ENCODE assay signal across 9 mouse cellular contexts in the genomic region with DNA sequence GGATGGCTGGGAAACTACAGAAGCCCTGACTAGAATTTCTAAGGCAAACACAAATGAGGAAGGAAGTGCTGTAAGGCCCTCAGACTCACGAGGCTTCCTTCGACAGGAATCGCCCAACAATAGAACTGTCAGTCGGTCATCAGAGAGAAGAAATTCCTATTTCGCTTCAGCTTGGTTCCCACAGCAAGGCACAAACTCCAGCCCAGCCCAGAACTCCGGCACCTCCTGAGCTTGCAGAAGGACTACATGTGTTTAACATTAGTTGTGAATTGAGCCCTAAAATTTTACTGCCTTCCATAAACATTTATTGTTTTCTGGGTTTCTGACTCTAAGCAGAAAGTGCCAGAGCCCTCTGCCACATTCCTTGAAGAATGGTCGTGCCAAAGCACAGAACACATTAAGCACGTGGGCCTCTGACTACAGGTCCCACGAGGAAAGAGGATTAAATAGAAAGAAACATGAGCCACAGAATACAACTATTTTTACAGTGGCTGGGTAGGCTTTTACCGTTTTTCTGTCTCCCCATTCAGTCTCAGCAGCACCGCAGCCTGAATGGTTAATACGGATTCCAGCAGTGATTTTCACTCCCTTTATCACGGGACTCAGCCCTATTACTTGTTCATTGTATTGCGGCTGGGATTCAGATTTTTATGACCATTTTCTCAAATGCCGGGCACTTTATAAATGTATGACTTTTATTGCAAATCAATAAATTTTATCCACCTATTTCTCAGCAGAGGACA.
DNase-seq lines count a peak whose midpoint lies in the region; ATAC-seq lines count a peak whose summit lies in the region.
"Had no signal": no experiment of that assay in that cellular context is flagged by ENCODE, and none has a peak within 500 bp of the region (broad histone marks: within the 10 kb centered on the region; RNA-seq: fewer than 3 reads in every experiment).

No protein-coding gene starts in this region.

- intact Hi-C loops in left cerebral cortex, postnatal 36 days (cut with DNase I): no loop called here

- H3K4me2 ChIP-seq in neural tube, embryonic 13.5 days: no peak overlapping the region
- no peak overlapping the region for H3K4me2 ChIP-seq in heart, embryonic 14.5 days (ENCODE audit: low read length)
- peak overlapping the region; percentile 2; the same call in 1 of the 2 replicates for H3K4me2 ChIP-seq in neural tube, embryonic 15.5 days
- no peak overlapping the region for H3K4me2 ChIP-seq in forebrain, embryonic 12.5 days

- 7% methylated on average over 15 of the region's 15 CpGs for WGBS in neural tube, embryonic 13.5 days
- WGBS in heart, embryonic 14.5 days: 53% methylated on average over 15 of the region's 15 CpGs
- 11% methylated on average over 15 of the region's 15 CpGs for WGBS in neural tube, embryonic 15.5 days
- WGBS in forebrain, embryonic 12.5 days: 47% methylated on average over 15 of the region's 15 CpGs

- no peak overlapping the region for H3K27ac ChIP-seq in neural tube, embryonic 13.5 days (replicated peaks)
- H3K27ac ChIP-seq in heart, embryonic 14.5 days (replicated peaks in 1 of 2; ENCODE audit: control insufficient read depth in 1 of 2, insufficient read depth in 1 of 2, low read depth in 2 of 2, low read length in 2 of 2): peak overlapping the region; percentile 64 to 70
- 0 out of 2 replicates have a peak overlapping the region, but pooled peaks have one; percentile 45 for H3K27ac ChIP-seq in neural tube, embryonic 15.5 days (replicated peaks)
- H3K27ac ChIP-seq in forebrain, embryonic 12.5 days: no peak overlapping the region

- no peak for DNase-seq in neural tube, embryonic 10.5 days (ENCODE audit: extremely low spot score, low spot score)
- DNase-seq in kidney, postnatal 14 days: peak; percentile 63
- DNase-seq in layer of hippocampus, adult 9-10 months (ENCODE audit: low spot score): no peak
- DNase-seq in left cerebral cortex, postnatal 36 days (ENCODE audit: low spot score in 2 of 2): no peak
- DNase-seq: cerebellum, adult 11 months had no signal

- H3K9me3 ChIP-seq in neural tube, embryonic 13.5 days: no peaks in the 10 kb centered on the region
- no peaks in the 10 kb centered on the region for H3K9me3 ChIP-seq in heart, embryonic 14.5 days (ENCODE audit: control insufficient read depth, low read length)
- H3K9me3 ChIP-seq in neural tube, embryonic 15.5 days (replicated peaks): no peaks in the 10 kb centered on the region
- no peaks in the 10 kb centered on the region for H3K9me3 ChIP-seq in forebrain, embryonic 12.5 days

- H3K27me3 ChIP-seq in neural tube, embryonic 13.5 days: peaks cover 5% of the 10 kb centered on the region; the same call in 1 of the 2 replicates
- H3K27me3 ChIP-seq in heart, embryonic 14.5 days (ENCODE audit: control insufficient read depth, insufficient read depth, low read length): no peaks in the 10 kb centered on the region
- H3K27me3 ChIP-seq in neural tube, embryonic 15.5 days (replicated peaks): no peaks in the 10 kb centered on the region; the same call in 1 of the 2 replicates
- no peaks in the 10 kb centered on the region for H3K27me3 ChIP-seq in forebrain, embryonic 12.5 days

- no peak overlapping the region for H3K9ac ChIP-seq in neural tube, embryonic 13.5 days
- no peak overlapping the region for H3K9ac ChIP-seq in heart, embryonic 14.5 days (ENCODE audit: low read length)
- no peak overlapping the region for H3K9ac ChIP-seq in neural tube, embryonic 15.5 days (replicated peaks)
- H3K9ac ChIP-seq in forebrain, embryonic 12.5 days: no peak overlapping the region

- H3K36me3 ChIP-seq in neural tube, embryonic 13.5 days: no peaks in the 10 kb centered on the region
- no peaks in the 10 kb centered on the region for H3K36me3 ChIP-seq in heart, embryonic 14.5 days (ENCODE audit: control insufficient read depth, insufficient read depth, low read length)
- H3K36me3 ChIP-seq in neural tube, embryonic 15.5 days: no peaks in the 10 kb centered on the region
- H3K36me3 ChIP-seq in forebrain, embryonic 12.5 days (replicated peaks): no peaks in the 10 kb centered on the region

- peaks cover 21% of the 10 kb centered on the region for H3K4me1 ChIP-seq in neural tube, embryonic 13.5 days (replicated peaks)
- H3K4me1 ChIP-seq in heart, embryonic 14.5 days (ENCODE audit: control insufficient read depth in 2 of 2, insufficient read depth in 2 of 2, low read length in 2 of 2): no peaks in the 10 kb centered on the region
- peaks cover 22% of the 10 kb centered on the region for H3K4me1 ChIP-seq in neural tube, embryonic 15.5 days
- H3K4me1 ChIP-seq in forebrain, embryonic 12.5 days: peaks cover 10% of the 10 kb centered on the region; the same call in 1 of the 2 replicates

- 0 out of 2 replicates have a peak, but pooled peaks have one; percentile 52 for ATAC-seq in neural tube, embryonic 13.5 days (ENCODE audit: low read depth)
- ATAC-seq in heart, embryonic 14.5 days (ENCODE audit: insufficient number of reproducible peaks, insufficient read depth, low FRiP score, low read depth): 0 out of 2 replicates have a peak, but pooled peaks have one; percentile 8
- no peak; the same call in 1 of the 2 replicates for ATAC-seq in neural tube, embryonic 15.5 days (ENCODE audit: low FRiP score)
- ATAC-seq in forebrain, embryonic 12.5 days (ENCODE audit: low FRiP score): no peak

- H3K4me3 ChIP-seq in neural tube, embryonic 13.5 days: no peak overlapping the region
- H3K4me3 ChIP-seq in heart, embryonic 14.5 days (ENCODE audit: control insufficient read depth in 1 of 2, insufficient read depth in 1 of 2, low read depth in 1 of 2, low read length in 2 of 2): no peak overlapping the region
- no peak overlapping the region for H3K4me3 ChIP-seq in neural tube, embryonic 15.5 days (replicated peaks)
- H3K4me3 ChIP-seq in forebrain, embryonic 12.5 days (replicated peaks): no peak overlapping the region

Comparison
In these comparisons a context has a peak if more than half of its experiments do, and no peak if none do; other contexts are left out.
1. ATAC-seq: peak in neural tube, embryonic 13.5 days (single experiment) and heart, embryonic 14.5 days (single experiment); none in neural tube, embryonic 15.5 days (single experiment) and forebrain, embryonic 12.5 days (single experiment).
2. H3K27ac ChIP-seq: peak in heart, embryonic 14.5 days (2 of 2) and neural tube, embryonic 15.5 days (single experiment); none in neural tube, embryonic 13.5 days (single experiment) and forebrain, embryonic 12.5 days (single experiment).